Mouse (Mus musculus) olfactory bulb, adult 2 months (tissue): ENCODE measurements around the gene Plcb2. TPM values are rescaled to one million over a fixed set of nuclear protein-coding genes. Genes with fewer than 3 reads are reported as not detected.

Experiments used
- H3K27ac ChIP-seq: fragments of 200-500 bp; 2 replicates; pipeline ENCODE4 v1.5.1; 2012; ENCODE audit warnings: low read depth, low read length; ENCODE audit not compliant: insufficient read depth
- H3K4me1 ChIP-seq: fragments of 200-500 bp; 2 replicates; pipeline ENCODE4 v1.6.1; 2012; ENCODE audit warnings: low read length; ENCODE audit not compliant: control insufficient read depth, insufficient read depth
- H3K4me3 ChIP-seq: fragments of 200-500 bp; 2 replicates; pipeline ENCODE4 v1.5.1; 2012; ENCODE audit warnings: mild to moderate bottlenecking, low read depth, low read length, moderate library complexity; ENCODE audit not compliant: insufficient read depth
- CTCF ChIP-seq: fragments of 200-500 bp; IDR thresholded peaks from 2 replicates; pipeline ENCODE4 v1.5.1; 2012; ENCODE audit warnings: low read depth, mild to moderate bottlenecking, low read length, moderate library complexity; ENCODE audit not compliant: insufficient read depth
- POLR2A ChIP-seq: fragments of 200-500 bp; IDR thresholded peaks from 2 replicates; pipeline ENCODE4 v1.6.1; 2012; ENCODE audit warnings: mild to moderate bottlenecking, low read depth, low read length, moderate library complexity; ENCODE audit not compliant: insufficient read depth
- WGBS: fragments of 180-500 bp; shearing (Covaris S2); methylation state at CpG from one replicate; pipeline ENCODE4 v1.1.7; 2018; 5-methylcytosine and 5-hydroxymethylcytosine counted together
- polyA plus RNA-seq: library from polyadenylated mRNA; stranded (reverse); fragments of >200 nt; gene quantifications from 2 replicates; pipeline ENCODE4 v1.2.4, GENCODE M21; 2012; ENCODE audit warnings: low replicate concordance; ENCODE audit not compliant: missing spikeins, insufficient read depth, insufficient read length

Gene Plcb2
- polyA plus RNA-seq, 1 experiment, result not detected

- Histone ChIP-seq H3K4me1 (peaks cover 30% of the 10 kb centered on the region), H3K27ac (no peak overlapping the region), H3K4me3 (no peak overlapping the region)
- WGBS, result 73% methylated on average over 5 of the region's 5 CpGs
- TF ChIP-seq CTCF, result no peak
- no peak for TF ChIP-seq POLR2A
Observed at GRCm38 (mm10) chr2:118667181-118667580, 61.1 kb downstream of the Plcb2 start.

GRCm38 (mm10) chr2:118665616-118666015, 62.6 kb downstream of the Plcb2 start:
- H3K4me1 ChIP-seq, result peaks cover 30% of the 10 kb centered on the region
- H3K27ac ChIP-seq, result no peak overlapping the region
- H3K4me3 ChIP-seq, result no peak overlapping the region
- TF ChIP-seq CTCF, result no peak
- no peak for TF ChIP-seq POLR2A
- WGBS, result 91% methylated on average over 4 of the region's 4 CpGs

GRCm38 (mm10) chr2:118664975-118665516, 63.2 kb downstream of the Plcb2 start:
- WGBS, result 71% methylated on average over 3 of the region's 3 CpGs
- TF ChIP-seq CTCF (no peak), POLR2A (no peak)
- H3K27ac ChIP-seq, result no peak overlapping the region
- peaks cover 32% of the 10 kb centered on the region for H3K4me1 ChIP-seq
- no peak overlapping the region for H3K4me3 ChIP-seq

GRCm38 (mm10) chr2:118663804-118664766, 64.2 kb downstream of the Plcb2 start:
- Histone ChIP-seq H3K4me3 (peak overlapping the region; percentile 65), H3K4me1 (peaks cover 35% of the 10 kb centered on the region), H3K27ac (peak overlapping the region; percentile 35; the same call in 1 of the 2 replicates)
- 29% methylated on average over 19 of the region's 19 CpGs for WGBS
- no peak for TF ChIP-seq CTCF
- no peak for TF ChIP-seq POLR2A

- 2% methylated on average over 37 of the region's 37 CpGs for WGBS
- Histone ChIP-seq H3K4me3 (peak within 1 kb of the TSS; percentile 65), H3K4me1 (peaks cover 35% of the 10 kb centered on the region), H3K27ac (peak within 1 kb of the TSS; percentile 35; the same call in 1 of the 2 replicates)
- TF ChIP-seq CTCF (no peak), POLR2A (no peak)
Observed at GRCm38 (mm10) chr2:118662902-118663803, 65.1 kb downstream of the Plcb2 start, which contains the start of gene Pak6. Gene Pak6, plus strand, starts transcription at chr2:118663303.

GRCm38 (mm10) chr2:118661891-118662290, 66.3 kb downstream of the Plcb2 start:
- TF ChIP-seq CTCF (no peak), POLR2A (no peak)
- Histone ChIP-seq H3K27ac (no peak overlapping the region), H3K4me3 (no peak overlapping the region), H3K4me1 (peaks cover 37% of the 10 kb centered on the region)
- 93% methylated on average over 9 of the region's 9 CpGs for WGBS

GRCm38 (mm10) chr2:118659998-118660452, 68.2 kb downstream of the Plcb2 start:
- TF ChIP-seq CTCF, result no peak
- TF ChIP-seq POLR2A, result no peak
- H3K4me1 ChIP-seq, result peaks cover 33% of the 10 kb centered on the region
- peak overlapping the region; percentile 57 for H3K4me3 ChIP-seq
- 0 out of 2 replicates have a peak overlapping the region, but pooled peaks have one; percentile 42 for H3K27ac ChIP-seq
- WGBS, result 2% methylated on average over 4 of the region's 4 CpGs

- 81% methylated on average over 12 of the region's 12 CpGs for WGBS
- TF ChIP-seq POLR2A, result no peak
- TF ChIP-seq CTCF, result no peak
- H3K4me3 ChIP-seq, result no peak overlapping the region
- H3K27ac ChIP-seq, result no peak overlapping the region
- H3K4me1 ChIP-seq, result peaks cover 28% of the 10 kb centered on the region
Observed at GRCm38 (mm10) chr2:118659493-118659892, 68.7 kb downstream of the Plcb2 start.

GRCm38 (mm10) chr2:118659077-118659476, 69.2 kb downstream of the Plcb2 start:
- peaks cover 27% of the 10 kb centered on the region for H3K4me1 ChIP-seq
- H3K27ac ChIP-seq, result no peak overlapping the region
- 47% methylated on average over 1 of the region's 1 CpGs for WGBS
- H3K4me3 ChIP-seq, result no peak overlapping the region
- TF ChIP-seq CTCF (no peak), POLR2A (no peak)
